Mouse (Mus musculus) E14TG2a.4 (cell line): ENCODE data around the gene Lhfpl5.

Experiments used
- CTCF ChIP-seq: conservative IDR thresholded peaks from 2 replicates; pipeline ENCODE4 v1.5.1; 2014; ENCODE audit warnings: low read length
- POU5F1 ChIP-seq: IDR thresholded peaks from 2 replicates; pipeline ENCODE4 v1.6.1; 2014; ENCODE audit warnings: low read length, borderline replicate concordance

GRCm38 (mm10) chr17:28624841-28625240, 49.4 kb downstream of the Lhfpl5 start:
- TF ChIP-seq CTCF (no peak), POU5F1 (no peak)
